Mouse (Mus musculus) G1E (cell line): ENCODE results near the gene Apcs. TPM values are rescaled to one million over a fixed set of nuclear protein-coding genes. Genes with fewer than 3 reads are reported as not detected.

Source experiments
- ATAC-seq: 2 replicates; pipeline ENCODE4 v1.8.0; 2016; ENCODE audit warnings: mild to moderate bottlenecking; ENCODE audit not compliant: insufficient number of reproducible peaks, poor library complexity, low FRiP score, severe bottlenecking; ENCODE audit errors: extremely low read depth
- DNase-seq: peaks from one replicate; pipeline ENCODE4 v3.0.0; 2012; ENCODE audit warnings: low spot score
- H3K27me3 ChIP-seq: 2 replicates; pipeline ENCODE4 v1.6.1; 2012; ENCODE audit warnings: mild to moderate bottlenecking, low read length, inconsistent platforms; ENCODE audit not compliant: insufficient read depth
- H3K36me3 ChIP-seq: replicated peaks from 2 replicates; pipeline ENCODE3; 2012; ENCODE audit warnings: mild to moderate bottlenecking, inconsistent platforms
- H3K4me1 ChIP-seq: 2 replicates; pipeline ENCODE4 v1.6.1; 2012; ENCODE audit warnings: low read depth, low read length, inconsistent platforms, mixed read lengths; ENCODE audit not compliant: insufficient read depth
- H3K4me3 ChIP-seq: 2 replicates; pipeline ENCODE4 v1.5.1; 2012; ENCODE audit warnings: low read depth, mild to moderate bottlenecking, inconsistent platforms, low read length, moderate library complexity, mixed read lengths
- H3K9me3 ChIP-seq: replicated peaks from 2 replicates; pipeline ENCODE4 v1.6.1; 2012; ENCODE audit warnings: inconsistent platforms
- CTCF ChIP-seq: IDR thresholded peaks from 2 replicates; pipeline ENCODE4 v1.5.1; 2012; ENCODE audit warnings: low read depth, low read length, inconsistent platforms, mixed read lengths
- GATA1 ChIP-seq: IDR thresholded peaks from 2 replicates; pipeline ENCODE4 v1.6.1; 2012; ENCODE audit warnings: borderline replicate concordance, low read length, inconsistent platforms, mixed read lengths
- GATA2 ChIP-seq: IDR thresholded peaks from 2 replicates; pipeline ENCODE4 v1.6.1; 2012; ENCODE audit warnings: low read depth, low read length, inconsistent platforms, borderline replicate concordance
- POLR2AphosphoS5 ChIP-seq: IDR thresholded peaks from 2 replicates; pipeline ENCODE4 v1.6.1; 2012; ENCODE audit warnings: low read depth, low read length, inconsistent platforms; ENCODE audit not compliant: insufficient replicate concordance
- TAL1 ChIP-seq: conservative IDR thresholded peaks from 2 replicates; pipeline ENCODE4 v1.6.1; 2012; ENCODE audit warnings: low read depth, low read length, inconsistent platforms, mixed read lengths
- polyA plus RNA-seq: library from polyadenylated mRNA; stranded (reverse); fragments of >175 nt; gene quantifications from 2 replicates; pipeline ENCODE4 v1.2.3, GENCODE M21; 2012
- total RNA-seq, 2 experiments: library from RNA; stranded (forward) in 1 of 2; stranded (reverse) in 1 of 2; fragments of 200-1000 nt in 1 of 2; fragments of >200 nt in 1 of 2; fragmentation: Nextera tagmentation in 1 of 2; gene quantifications; 2 replicates each; pipeline ENCODE4 v1.2.3; 2014 to 2017

Gene Apcs
- total and polyA plus RNA-seq, 3 experiments = not detected

DNA sequence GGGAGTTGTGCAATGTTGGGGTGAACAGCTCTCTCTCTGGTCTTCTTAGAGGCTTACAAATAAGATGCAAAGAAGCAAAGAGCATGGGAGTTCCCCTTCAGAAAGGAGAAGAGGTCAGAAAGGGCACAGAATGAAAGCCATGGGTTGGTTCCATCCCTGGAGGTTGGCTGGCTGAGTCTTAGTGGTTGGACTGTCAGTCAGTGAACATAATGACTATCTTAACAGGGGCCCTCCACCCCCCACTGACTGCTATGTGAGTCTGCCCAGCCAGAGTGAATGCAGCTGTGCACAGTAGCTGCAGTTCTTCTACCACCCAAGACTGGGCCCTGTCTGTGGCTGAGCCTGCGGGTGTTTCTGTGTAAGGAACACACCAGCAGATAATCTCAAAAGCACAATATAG is 18.2 kb downstream of the Apcs start:
- no peak for ATAC-seq
- no peak for DNase-seq
- no peaks in the 10 kb centered on the region for H3K27me3 ChIP-seq
- peaks cover 3% of the 10 kb centered on the region; the same call in 1 of the 2 replicates for H3K9me3 ChIP-seq
- H3K36me3 ChIP-seq = no peaks in the 10 kb centered on the region
- no peaks in the 10 kb centered on the region for H3K4me1 ChIP-seq
- no peak overlapping the region for H3K4me3 ChIP-seq
- TF ChIP-seq GATA1 (no peak), CTCF (no peak)

DNA sequence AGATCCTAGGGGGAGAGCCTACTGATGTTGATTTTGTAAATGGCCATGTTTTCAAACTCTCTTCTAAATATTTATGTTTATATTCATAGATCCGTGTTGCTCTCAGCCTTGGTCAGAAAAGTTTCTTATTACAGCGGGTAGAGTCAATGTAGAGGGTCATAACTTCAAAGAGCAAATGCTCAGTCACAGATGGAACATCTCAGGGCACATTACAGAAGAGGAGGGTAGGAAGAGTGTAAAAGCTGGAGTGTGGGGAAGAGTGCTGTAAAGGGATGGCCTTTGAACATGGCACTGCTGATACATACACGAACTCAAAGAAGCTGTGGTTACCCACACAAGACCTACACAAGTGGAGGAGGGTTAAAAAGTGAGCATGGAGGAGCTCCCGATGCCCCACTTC is 19.6 kb downstream of the Apcs start:
- H3K4me3 ChIP-seq = no peak overlapping the region
- no peak for ATAC-seq
- no peaks in the 10 kb centered on the region for H3K27me3 ChIP-seq
- DNase-seq = no peak
- H3K9me3 ChIP-seq = peaks cover 3% of the 10 kb centered on the region; the same call in 1 of the 2 replicates
- no peak for TF ChIP-seq GATA2
- no peak for TF ChIP-seq TAL1
- no peak for TF ChIP-seq POLR2AphosphoS5
- no peak for TF ChIP-seq CTCF
- no peak for TF ChIP-seq GATA1
- H3K4me1 ChIP-seq = no peaks in the 10 kb centered on the region
- no peaks in the 10 kb centered on the region for H3K36me3 ChIP-seq

DNA sequence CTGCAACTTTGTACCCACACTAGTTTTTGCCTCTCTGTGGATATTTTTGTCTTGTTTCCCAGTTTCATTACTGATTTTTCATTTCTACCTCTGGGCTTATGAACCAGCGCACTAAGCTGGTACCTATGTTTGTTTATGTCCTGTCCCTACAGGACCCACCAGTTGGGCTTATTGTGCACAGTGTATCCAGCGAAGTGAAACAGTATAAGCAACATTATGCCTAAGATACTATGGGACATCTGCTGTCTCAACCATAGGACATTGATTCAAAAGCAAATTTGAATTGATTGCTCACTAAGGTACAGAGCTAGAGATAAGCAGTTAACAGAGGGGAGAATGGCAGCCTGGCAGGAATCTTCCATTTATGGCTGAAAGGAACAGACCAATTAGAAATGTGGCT is 46.7 kb downstream of the Apcs start:
- peaks cover 8% of the 10 kb centered on the region for H3K9me3 ChIP-seq
- no peak for DNase-seq
- H3K27me3 ChIP-seq = no peaks in the 10 kb centered on the region
- no peak overlapping the region for H3K4me3 ChIP-seq
- H3K4me1 ChIP-seq = no peaks in the 10 kb centered on the region
- no peak for ATAC-seq
- TF ChIP-seq CTCF (no peak), GATA1 (no peak), POLR2AphosphoS5 (no peak), TAL1 (no peak)
- no peaks in the 10 kb centered on the region for H3K36me3 ChIP-seq

DNA sequence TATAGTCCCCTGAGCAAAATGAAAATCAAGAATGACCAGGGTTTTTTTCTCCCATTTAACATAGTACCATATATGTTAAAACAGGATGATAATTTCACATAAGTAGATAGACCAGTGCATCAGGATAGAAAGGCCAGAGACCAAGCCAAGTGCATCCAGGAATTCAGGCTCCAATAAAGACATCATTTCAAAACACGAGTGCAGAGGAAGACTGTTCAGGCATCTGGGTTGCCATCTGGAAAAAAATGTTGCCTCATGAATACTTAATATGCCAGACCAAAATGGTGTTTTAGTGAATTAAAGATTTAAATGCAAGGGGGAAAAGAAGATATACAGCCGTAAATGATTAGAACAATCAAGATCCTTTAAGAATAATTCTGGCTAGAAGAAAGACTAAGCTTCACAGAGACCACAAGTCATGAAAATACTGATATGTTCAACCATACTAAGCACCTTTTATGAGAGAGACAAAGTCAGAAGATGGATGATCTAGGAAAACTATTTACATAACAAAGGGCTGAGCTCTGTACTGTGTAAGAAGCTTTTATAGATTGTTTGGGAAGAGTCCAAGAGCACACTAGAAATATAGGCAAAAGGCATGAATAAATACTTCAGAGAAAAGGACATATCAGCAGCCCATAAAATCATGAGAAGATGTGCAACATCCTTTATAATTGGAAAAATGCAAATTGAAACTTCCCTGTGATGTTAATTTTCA is 47.6 kb downstream of the Apcs start:
- DNase-seq (no peak), ATAC-seq (no peak)
- TF ChIP-seq POLR2AphosphoS5 = no peak
- no peak for TF ChIP-seq CTCF
- TF ChIP-seq GATA2 = no peak
- no peak for TF ChIP-seq GATA1
- TF ChIP-seq TAL1 = no peak
- no peaks in the 10 kb centered on the region for H3K4me1 ChIP-seq
- H3K36me3 ChIP-seq = no peaks in the 10 kb centered on the region
- no peaks in the 10 kb centered on the region for H3K27me3 ChIP-seq
- peaks cover 8% of the 10 kb centered on the region for H3K9me3 ChIP-seq
- no peak overlapping the region for H3K4me3 ChIP-seq

Other genes starting within 250 kb of the Apcs start
- not detected in 2 replicates for gene Crp, start 197.0 kb downstream of the Apcs start, total RNA-seq (2014; fragmentation: Nextera tagmentation)
- gene Crp, start 197.0 kb downstream of the Apcs start, total RNA-seq (2017) = 0.16 and 0.17 TPM in 2 replicates
- gene Crp, start 197.0 kb downstream of the Apcs start, polyA plus RNA-seq = not detected in 2 replicates
- gene Olfr16, start 55.4 kb upstream of the Apcs start, total RNA-seq (2014; fragmentation: Nextera tagmentation) = not detected in 2 replicates
- 0.05 and 0.12 TPM in 2 replicates for gene Olfr16, start 55.4 kb upstream of the Apcs start, total RNA-seq (2017)
- gene Olfr16, start 55.4 kb upstream of the Apcs start, polyA plus RNA-seq = not detected in 2 replicates
- gene Olfr1408, start 242.3 kb upstream of the Apcs start, total RNA-seq (2014; fragmentation: Nextera tagmentation) = not detected in 2 replicates
- 0.55 TPM in 1 of 2 replicates, not detected in the other for gene Olfr1408, start 242.3 kb upstream of the Apcs start, total RNA-seq (2017)
- gene Olfr1408, start 242.3 kb upstream of the Apcs start, polyA plus RNA-seq = not detected in 2 replicates